Mouse (Mus musculus) regulatory T cell (primary cell): ENCODE measurements at regions not wholly inside any gene's neighbourhood (a gene's known extent, or its start where the extent isn't known, plus 50 kb on each side); places are given as distances from the start of the nearest gene placed in this dataset.

Source experiments
- in situ Hi-C: fragments of 300-600 bp; cut with MboI, MseI; formaldehyde crosslinking; loops from one replicate; pipeline ENCODE4 v1.15.1; 2025; ENCODE audit warnings: high pct_unique_total_duplicates

GRCm38 (mm10) chr8:56476158-56476557, 74.7 kb downstream of the Cep44 start:
- in situ Hi-C loops, result no loop called here

- in situ Hi-C loops, result no loop called here
Measured at GRCm38 (mm10) chr8:56475138-56475537, 75.7 kb downstream of the Cep44 start.

GRCm38 (mm10) chr8:56474335-56474734, 76.5 kb downstream of the Cep44 start:
- in situ Hi-C loops, result no loop called here

- in situ Hi-C loops, result no loop called here
Measured at GRCm38 (mm10) chr8:56465091-56465490, 85.8 kb downstream of the Cep44 start.

GRCm38 (mm10) chr8:56450982-56451381, 99.9 kb downstream of the Cep44 start:
- in situ Hi-C loops, result no loop called here

- in situ Hi-C loops, result loop anchor here (25.0 kb wide), 1 partner anchor 1331 kb away; no protein-coding TSS in a partner anchor
Measured at GRCm38 (mm10) chr8:56443676-56444075, 107.2 kb downstream of the Cep44 start.

- in situ Hi-C loops, result loop anchor here (25.0 kb wide), 1 partner anchor 1327 kb away; no protein-coding TSS in a partner anchor
Measured at GRCm38 (mm10) chr8:56439417-56439816, 111.4 kb downstream of the Cep44 start.

- in situ Hi-C loops, result loop anchor here (25.0 kb wide), 1 partner anchor 1323 kb away; no protein-coding TSS in a partner anchor
Measured at GRCm38 (mm10) chr8:56434826-56435225, 116.0 kb downstream of the Cep44 start.

- in situ Hi-C loops, result no loop called here
Measured at GRCm38 (mm10) chr8:56412026-56412425, 117.6 kb downstream of the Hpgd start.

GRCm38 (mm10) chr8:56410412-56410811, 116.0 kb downstream of the Hpgd start:
- in situ Hi-C loops, result no loop called here

- in situ Hi-C loops, result no loop called here
Measured at GRCm38 (mm10) chr8:56407267-56407666, 112.9 kb downstream of the Hpgd start.

GRCm38 (mm10) chr8:56406317-56406716, 111.9 kb downstream of the Hpgd start:
- in situ Hi-C loops, result no loop called here

- in situ Hi-C loops, result no loop called here
Measured at GRCm38 (mm10) chr8:56397611-56398010, 103.2 kb downstream of the Hpgd start.

- in situ Hi-C loops, result no loop called here
Measured at GRCm38 (mm10) chr8:56396352-56396751, 102.0 kb downstream of the Hpgd start.

- in situ Hi-C loops, result no loop called here
Measured at GRCm38 (mm10) chr8:56392626-56393025, 98.2 kb downstream of the Hpgd start.

GRCm38 (mm10) chr8:56392158-56392557, 97.8 kb downstream of the Hpgd start:
- in situ Hi-C loops, result no loop called here
